Mouse (Mus musculus): ENCODE data around the gene Rnf39. TPM values are rescaled to one million over a fixed set of nuclear protein-coding genes. Genes with fewer than 3 reads are reported as not detected.

Gene Rnf39
- polyA plus RNA-seq, 1 experiment from 2014 or later: 0.53 TPM

GRCm38 (mm10) chr17:36950981-36951947 is 8.5 kb downstream of the Rnf39 start, which contains the start of gene Ppp1r11:
Gene Ppp1r11, minus strand, starts transcription at chr17:36951741.
- H3K9me3 ChIP-seq (ENCODE audit: low read depth, low read length): no peaks in the 10 kb centered on the region
- ATAC-seq (ENCODE audit: insufficient read depth) (peak; percentile 96), DNase-seq (peak; percentile 98)
- peak within 1 kb of the TSS; percentile 71 for H3K4me2 ChIP-seq
- H3K4me3 ChIP-seq (ENCODE audit: low read depth, low read length): peak within 1 kb of the TSS; percentile 61
- H3K27me3 ChIP-seq (ENCODE audit: insufficient read depth, low read length): peaks cover 7% of the 10 kb centered on the region
- H3K9ac ChIP-seq: peak within 1 kb of the TSS; percentile 76
- no peak for TF ChIP-seq CTCF (IDR thresholded peaks at IDR 0.05; ENCODE audit: low read depth)
- peaks cover 23% of the 10 kb centered on the region for H3K36me3 ChIP-seq (ENCODE audit: insufficient read depth)
- no peaks in the 10 kb centered on the region; the same call in 1 of the 2 replicates for H3K4me1 ChIP-seq (ENCODE audit: insufficient read depth)
- peak within 1 kb of the TSS; percentile 25; the same call in 1 of the 2 replicates for H3K27ac ChIP-seq (ENCODE audit: low read depth)
- 2% methylated on average over 36 of the region's 36 CpGs for WGBS

GRCm38 (mm10) chr17:36952631-36953030 is 9.9 kb downstream of the Rnf39 start:
- 86% methylated on average over 2 of the region's 2 CpGs for WGBS
- no peak overlapping the region for H3K27ac ChIP-seq (ENCODE audit: low read depth)
- H3K4me2 ChIP-seq: no peak overlapping the region
- ATAC-seq (ENCODE audit: insufficient read depth) (no peak), DNase-seq (no peak)
- no peaks in the 10 kb centered on the region; the same call in 1 of the 2 replicates for H3K4me1 ChIP-seq (ENCODE audit: insufficient read depth)
- H3K4me3 ChIP-seq (ENCODE audit: low read depth, low read length): no peak overlapping the region
- peaks cover 28% of the 10 kb centered on the region for H3K36me3 ChIP-seq (ENCODE audit: insufficient read depth)
- H3K9ac ChIP-seq: no peak overlapping the region
- no peak for TF ChIP-seq CTCF (IDR thresholded peaks at IDR 0.05; ENCODE audit: low read depth)
- no peaks in the 10 kb centered on the region for H3K27me3 ChIP-seq (ENCODE audit: insufficient read depth, low read length)
- no peaks in the 10 kb centered on the region for H3K9me3 ChIP-seq (ENCODE audit: low read depth, low read length)

- DNase-seq (no peak), ATAC-seq (ENCODE audit: insufficient read depth) (no peak)
- no peaks in the 10 kb centered on the region for H3K9me3 ChIP-seq (ENCODE audit: low read depth, low read length)
- H3K27ac ChIP-seq (ENCODE audit: low read depth): no peak overlapping the region
- H3K4me1 ChIP-seq (ENCODE audit: insufficient read depth): no peaks in the 10 kb centered on the region; the same call in 1 of the 2 replicates
- 97% methylated on average over 1 of the region's 1 CpGs for WGBS
- H3K9ac ChIP-seq: no peak overlapping the region
- no peak for TF ChIP-seq CTCF (IDR thresholded peaks at IDR 0.05; ENCODE audit: low read depth)
- no peaks in the 10 kb centered on the region for H3K27me3 ChIP-seq (ENCODE audit: insufficient read depth, low read length)
- H3K4me2 ChIP-seq: no peak overlapping the region
- H3K36me3 ChIP-seq (ENCODE audit: insufficient read depth): peaks cover 28% of the 10 kb centered on the region
- H3K4me3 ChIP-seq (ENCODE audit: low read depth, low read length): no peak overlapping the region
Measured at GRCm38 (mm10) chr17:36953062-36953461, 10.3 kb downstream of the Rnf39 start.

- ATAC-seq (ENCODE audit: insufficient read depth): peak; percentile 98
- no peaks in the 10 kb centered on the region for H3K9me3 ChIP-seq (ENCODE audit: low read depth, low read length)
- no peaks in the 10 kb centered on the region for H3K27me3 ChIP-seq (ENCODE audit: insufficient read depth, low read length)
- peak within 1 kb of the TSS; percentile 55 for H3K4me3 ChIP-seq (ENCODE audit: low read depth, low read length)
- H3K4me2 ChIP-seq: peak within 1 kb of the TSS; percentile 79
- DNase-seq: peak; percentile 100
- under 1% methylated on average over 46 of the region's 46 CpGs for WGBS
- H3K27ac ChIP-seq (ENCODE audit: low read depth): peak within 1 kb of the TSS; percentile 84
- peaks cover 15% of the 10 kb centered on the region; the same call in 1 of the 2 replicates for H3K36me3 ChIP-seq (ENCODE audit: insufficient read depth)
- no peaks in the 10 kb centered on the region for H3K4me1 ChIP-seq (ENCODE audit: insufficient read depth)
- peak within 1 kb of the TSS; percentile 75 for H3K9ac ChIP-seq
- no peak for TF ChIP-seq CTCF (IDR thresholded peaks at IDR 0.05; ENCODE audit: low read depth)
Measured at GRCm38 (mm10) chr17:36957999-36958743, 15.5 kb downstream of the Rnf39 start, which contains the start of the genes Znrd1 and Znrd1as. Gene Znrd1, minus strand, starts transcription at chr17:36958559. Gene Znrd1as, plus strand, starts transcription at chr17:36958592.

DNA sequence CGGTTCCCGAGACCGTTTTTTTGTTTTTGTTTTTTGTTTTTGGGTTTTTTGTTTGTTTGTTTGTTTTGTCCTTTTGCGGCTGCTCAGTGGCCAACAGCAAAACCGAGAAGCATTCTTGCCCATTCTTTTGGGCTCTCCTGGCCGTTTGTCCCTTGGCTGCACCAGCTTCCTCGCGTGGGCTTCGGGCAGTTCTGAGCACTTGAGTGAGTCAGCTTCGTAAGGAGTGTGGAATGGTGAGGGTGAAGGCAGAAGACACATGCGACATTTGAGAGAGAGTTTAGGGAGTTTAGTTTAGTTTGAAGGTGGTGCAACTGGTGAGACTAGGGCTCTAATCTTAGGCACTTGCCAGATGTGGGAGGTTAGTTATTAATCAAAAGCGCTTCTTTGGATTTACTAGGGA is 16.2 kb downstream of the Rnf39 start:
- 8% methylated on average over 12 of the region's 12 CpGs for WGBS
- H3K36me3 ChIP-seq (ENCODE audit: insufficient read depth): peaks cover 15% of the 10 kb centered on the region; the same call in 1 of the 2 replicates
- no peaks in the 10 kb centered on the region for H3K27me3 ChIP-seq (ENCODE audit: insufficient read depth, low read length)
- no peaks in the 10 kb centered on the region for H3K4me1 ChIP-seq (ENCODE audit: insufficient read depth)
- DNase-seq (peak; percentile 32), ATAC-seq (ENCODE audit: insufficient read depth) (no peak)
- no peak for TF ChIP-seq CTCF (IDR thresholded peaks at IDR 0.05; ENCODE audit: low read depth)
- peak overlapping the region; percentile 84 for H3K27ac ChIP-seq (ENCODE audit: low read depth)
- H3K4me2 ChIP-seq: peak overlapping the region; percentile 79
- no peaks in the 10 kb centered on the region for H3K9me3 ChIP-seq (ENCODE audit: low read depth, low read length)
- H3K4me3 ChIP-seq (ENCODE audit: low read depth, low read length): peak overlapping the region; percentile 55
- peak overlapping the region; percentile 75 for H3K9ac ChIP-seq

GRCm38 (mm10) chr17:36961125-36961524 is 18.4 kb downstream of the Rnf39 start:
- TF ChIP-seq CTCF (IDR thresholded peaks at IDR 0.05; ENCODE audit: low read depth): no peak
- WGBS: 50% methylated on average over 1 of the region's 1 CpGs
- Histone ChIP-seq H3K27ac (ENCODE audit: low read depth) (no peak overlapping the region), H3K9ac (no peak overlapping the region), H3K4me1 (ENCODE audit: insufficient read depth) (no peaks in the 10 kb centered on the region), H3K4me2 (no peak overlapping the region), H3K9me3 (ENCODE audit: low read depth, low read length) (no peaks in the 10 kb centered on the region), H3K4me3 (ENCODE audit: low read depth, low read length) (no peak overlapping the region), H3K27me3 (ENCODE audit: insufficient read depth, low read length) (no peaks in the 10 kb centered on the region), H3K36me3 (ENCODE audit: insufficient read depth) (peaks cover 5% of the 10 kb centered on the region; the same call in 1 of the 2 replicates)
- no peak for ATAC-seq (ENCODE audit: insufficient read depth)
- no peak for DNase-seq
